Comparison of ENCODE assay signal across 13 mouse cellular contexts in the genomic region with DNA sequence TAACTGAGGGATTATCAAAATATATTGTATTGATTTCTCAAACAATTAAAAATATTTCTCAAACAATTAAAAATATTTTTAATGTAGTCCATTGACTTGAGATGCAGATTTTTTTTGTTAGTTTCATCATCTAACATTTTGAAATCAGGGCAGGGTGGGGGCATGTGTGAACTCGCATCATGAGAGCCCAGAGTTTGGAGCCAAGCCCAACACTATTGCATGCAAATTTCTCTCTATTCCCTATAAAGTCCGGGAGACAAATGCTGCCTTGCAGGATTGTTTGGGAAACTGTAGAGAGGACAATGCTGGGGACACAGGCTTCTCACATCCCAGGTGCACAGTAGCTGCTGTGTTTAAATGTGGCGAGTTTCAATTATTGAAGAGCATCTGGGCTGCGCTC.
"Had no signal": no experiment of that assay in that cellular context is flagged by ENCODE, and none has a peak within 500 bp of the region (broad histone marks: within the 10 kb centered on the region; RNA-seq: fewer than 3 reads in every experiment).

No protein-coding gene starts in this region.

- H3K27me3 ChIP-seq: neural tube, embryonic 12.5 days had no signal

- DNase-seq: kidney, adult 2 months; kidney, postnatal 14 days; liver; liver, embryonic 13.5 days; liver, postnatal 0 days; right cerebral cortex, postnatal 4 days; spleen, adult 18-20 months; thymus, adult 18-20 months; thymus, postnatal 14 days had no signal

- H3K9me3 ChIP-seq: kidney, embryonic 15.5 days; liver, embryonic 13.5 days; midbrain, embryonic 15.5 days; neural tube, embryonic 12.5 days had no signal

- H3K4me2 ChIP-seq: kidney, embryonic 15.5 days; liver, embryonic 13.5 days; midbrain, embryonic 15.5 days; neural tube, embryonic 12.5 days had no signal

- H3K36me3 ChIP-seq: kidney, embryonic 15.5 days; liver, embryonic 13.5 days; midbrain, embryonic 15.5 days; neural tube, embryonic 12.5 days had no signal

- ATAC-seq: liver, postnatal 0 days; midbrain, embryonic 15.5 days had no signal

- H3K4me3 ChIP-seq: kidney, embryonic 15.5 days; left cerebral cortex, adult 2 months; liver, embryonic 13.5 days; midbrain, embryonic 15.5 days; neural tube, embryonic 12.5 days had no signal

- H3K9ac ChIP-seq: kidney, embryonic 15.5 days; liver, embryonic 13.5 days; liver, postnatal 0 days; midbrain, embryonic 15.5 days; neural tube, embryonic 12.5 days had no signal

- H3K27ac ChIP-seq: kidney, embryonic 15.5 days; left cerebral cortex, adult 2 months; liver, embryonic 13.5 days; midbrain, embryonic 15.5 days; neural tube, embryonic 12.5 days had no signal
